Mouse (Mus musculus) midbrain, embryonic 13.5 days (tissue): ENCODE measurements around the gene Cobl. TPM values are rescaled to one million over a fixed set of nuclear protein-coding genes. Genes with fewer than 3 reads are reported as not detected.

Source experiments
- ATAC-seq: fragments of 200-750 bp; cut with Nextera tagmentation; 2 replicates; pipeline ENCODE4 v1.8.0; 2017; ENCODE audit warnings: mild to moderate bottlenecking, moderate TSS enrichment, moderate library complexity
- H3K27ac ChIP-seq: fragments of 300-500 bp; sonication (generic); 2 replicates; pipeline ENCODE4 v1.5.1; 2015; ENCODE audit warnings: inconsistent platforms, mild to moderate bottlenecking, moderate library complexity
- H3K27me3 ChIP-seq: fragments of 300-500 bp; sonication (generic); 2 replicates; pipeline ENCODE4 v1.6.1; 2015; ENCODE audit warnings: mild to moderate bottlenecking, inconsistent platforms
- H3K36me3 ChIP-seq: fragments of 300-500 bp; sonication (generic); 2 replicates; pipeline ENCODE4 v1.6.1; 2015; ENCODE audit warnings: mild to moderate bottlenecking, inconsistent platforms
- H3K4me1 ChIP-seq: fragments of 300-500 bp; sonication (generic); replicated peaks from 2 replicates; pipeline ENCODE4 v1.6.1; 2015; ENCODE audit warnings: inconsistent platforms
- H3K4me2 ChIP-seq: fragments of 300-500 bp; sonication (generic); replicated peaks from 2 replicates; pipeline ENCODE4 v1.6.1; 2015; ENCODE audit warnings: moderate library complexity, mild to moderate bottlenecking, inconsistent platforms
- H3K4me3 ChIP-seq: fragments of 300-500 bp; sonication (generic); replicated peaks from 2 replicates; pipeline ENCODE4 v1.5.1; 2015; ENCODE audit warnings: mild to moderate bottlenecking, inconsistent platforms
- H3K9ac ChIP-seq: fragments of 300-500 bp; sonication (generic); replicated peaks from 2 replicates; pipeline ENCODE4 v1.6.1; 2015; ENCODE audit warnings: mild to moderate bottlenecking, inconsistent platforms
- H3K9me3 ChIP-seq: fragments of 300-500 bp; sonication (generic); 2 replicates; pipeline ENCODE4 v1.6.1; 2016; ENCODE audit warnings: mild to moderate bottlenecking, inconsistent platforms
- WGBS: fragments of 180-500 bp; shearing (Covaris S2); methylation state at CpG from one replicate; pipeline ENCODE4 v1.1.7; 2015; 5-methylcytosine and 5-hydroxymethylcytosine counted together
- polyA plus RNA-seq: library from polyadenylated mRNA; unstranded; fragments of >200 nt; fragmentation: Nextera tagmentation; extraction: Ambion mirVana; gene quantifications from 2 replicates; pipeline ENCODE4 v1.2.1, GENCODE M21; 2015

Cobl gene
- polyA plus RNA-seq, 1 experiment from 2014 or later: 6.8 TPM

DNA sequence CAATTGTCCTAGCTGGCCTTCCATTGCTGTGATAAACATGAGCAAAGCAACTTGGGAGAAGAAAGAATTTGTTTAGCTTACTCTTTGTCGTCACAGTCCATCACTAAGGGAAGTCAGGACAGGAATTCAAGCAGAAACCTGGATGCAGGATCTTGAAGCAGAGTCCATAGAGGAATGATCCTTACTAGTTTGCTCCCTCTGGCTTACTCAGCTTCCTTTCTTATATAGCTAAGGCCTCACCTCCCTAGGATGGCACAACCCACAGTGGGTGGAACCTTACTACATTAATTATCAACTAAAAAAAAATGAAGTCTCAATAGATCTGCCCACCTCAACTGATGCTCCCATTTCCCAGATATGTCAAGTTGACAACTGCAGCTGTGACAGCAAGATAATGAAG is 52.8 kb downstream of the Cobl start:
- ATAC-seq: no peak
- Histone ChIP-seq H3K27ac (no peak overlapping the region), H3K4me1 (peaks cover 9% of the 10 kb centered on the region), H3K27me3 (no peaks in the 10 kb centered on the region), H3K4me2 (no peak overlapping the region), H3K9me3 (no peaks in the 10 kb centered on the region), H3K36me3 (no peaks in the 10 kb centered on the region), H3K9ac (no peak overlapping the region), H3K4me3 (no peak overlapping the region)
- WGBS: 77% methylated on average over 1 of the region's 1 CpGs

DNA sequence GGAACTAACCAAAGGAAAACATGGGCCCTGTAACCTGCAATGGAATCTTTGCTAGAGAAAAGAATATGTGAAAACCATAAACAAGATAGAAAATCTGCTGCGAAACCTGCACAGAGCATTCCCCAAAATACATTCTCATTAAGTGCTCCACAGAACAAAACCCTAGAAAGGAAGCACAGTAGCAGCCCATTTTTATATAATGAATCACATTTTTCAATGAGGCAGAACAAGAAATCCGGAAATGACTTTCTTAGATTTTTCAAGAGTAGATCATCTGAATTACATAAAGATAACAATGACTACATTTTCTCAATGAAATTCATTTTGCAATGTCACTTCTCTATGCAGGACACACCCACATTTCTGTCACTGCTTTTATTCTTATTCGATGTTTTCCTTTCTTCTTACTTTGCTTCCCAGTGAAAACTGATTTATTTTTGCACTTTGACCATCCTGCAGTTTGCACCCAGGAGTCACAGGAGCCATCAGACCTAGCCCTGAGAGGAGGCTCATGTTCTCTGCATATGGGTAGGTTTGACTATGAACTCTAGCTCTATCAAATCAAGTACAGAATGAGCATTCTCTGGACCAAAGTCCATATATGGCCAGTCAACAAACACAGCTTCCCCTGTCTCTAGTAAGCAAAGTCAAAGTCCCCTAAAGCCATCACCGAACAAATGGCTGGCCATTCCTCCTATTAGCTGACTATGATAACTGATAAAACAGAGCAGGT is 53.5 kb downstream of the Cobl start:
- Histone ChIP-seq H3K9ac (no peak overlapping the region), H3K27ac (no peak overlapping the region), H3K27me3 (no peaks in the 10 kb centered on the region), H3K4me3 (no peak overlapping the region), H3K36me3 (no peaks in the 10 kb centered on the region), H3K4me1 (peaks cover 6% of the 10 kb centered on the region), H3K4me2 (no peak overlapping the region), H3K9me3 (no peaks in the 10 kb centered on the region)
- ATAC-seq: no peak
- 95% methylated on average over 4 of the region's 4 CpGs for WGBS

DNA sequence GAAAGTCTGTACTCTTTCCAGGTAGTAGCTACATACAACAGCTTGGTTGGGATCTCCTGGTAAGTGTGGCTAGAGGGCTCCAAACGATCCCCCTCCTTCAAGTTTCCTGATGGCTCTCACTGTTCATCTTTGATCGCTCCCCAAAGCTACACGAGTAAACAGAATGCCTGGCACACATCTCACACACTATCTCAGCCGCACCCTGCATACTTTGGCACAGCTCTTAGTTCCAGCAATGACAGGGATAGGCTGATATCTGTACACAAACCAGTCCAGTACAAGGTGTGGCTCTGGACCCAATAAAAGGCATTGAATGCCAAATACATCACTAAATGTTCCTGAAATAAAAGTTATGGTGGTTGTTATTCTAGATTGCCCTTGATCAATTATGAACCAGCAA is 55.3 kb downstream of the Cobl start:
- no peaks in the 10 kb centered on the region for H3K9me3 ChIP-seq
- no peaks in the 10 kb centered on the region for H3K36me3 ChIP-seq
- H3K9ac ChIP-seq: no peak overlapping the region
- H3K27ac ChIP-seq: no peak overlapping the region
- no peak overlapping the region for H3K4me2 ChIP-seq
- H3K4me1 ChIP-seq: no peaks in the 10 kb centered on the region
- H3K27me3 ChIP-seq: no peaks in the 10 kb centered on the region
- no peak overlapping the region for H3K4me3 ChIP-seq
- WGBS: 88% methylated on average over 4 of the region's 4 CpGs
- no peak for ATAC-seq

DNA sequence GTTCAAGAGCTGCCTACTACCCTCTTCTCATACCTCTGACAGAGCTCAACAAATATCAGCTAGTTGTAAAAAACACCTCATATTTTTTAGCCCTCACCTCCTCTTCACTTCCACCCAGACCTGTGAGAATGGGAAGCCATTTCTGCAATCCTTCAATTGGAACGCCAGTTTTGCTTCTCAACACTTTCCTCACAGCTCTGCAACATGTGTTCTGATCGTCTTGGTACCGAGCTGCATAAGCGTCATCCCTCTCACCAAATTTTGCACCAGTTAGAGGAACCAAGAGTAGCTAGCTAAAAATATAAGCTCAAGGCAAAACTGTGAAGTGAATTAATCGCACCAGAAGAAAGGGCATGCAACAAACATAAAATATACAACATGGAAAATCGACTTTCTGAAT is 56.9 kb downstream of the Cobl start:
- no peaks in the 10 kb centered on the region for H3K4me1 ChIP-seq
- H3K36me3 ChIP-seq: no peaks in the 10 kb centered on the region
- H3K4me2 ChIP-seq: no peak overlapping the region
- no peaks in the 10 kb centered on the region for H3K27me3 ChIP-seq
- WGBS: 92% methylated on average over 6 of the region's 6 CpGs
- H3K9ac ChIP-seq: no peak overlapping the region
- H3K27ac ChIP-seq: no peak overlapping the region
- no peak for ATAC-seq
- H3K4me3 ChIP-seq: no peak overlapping the region
- no peaks in the 10 kb centered on the region for H3K9me3 ChIP-seq

DNA sequence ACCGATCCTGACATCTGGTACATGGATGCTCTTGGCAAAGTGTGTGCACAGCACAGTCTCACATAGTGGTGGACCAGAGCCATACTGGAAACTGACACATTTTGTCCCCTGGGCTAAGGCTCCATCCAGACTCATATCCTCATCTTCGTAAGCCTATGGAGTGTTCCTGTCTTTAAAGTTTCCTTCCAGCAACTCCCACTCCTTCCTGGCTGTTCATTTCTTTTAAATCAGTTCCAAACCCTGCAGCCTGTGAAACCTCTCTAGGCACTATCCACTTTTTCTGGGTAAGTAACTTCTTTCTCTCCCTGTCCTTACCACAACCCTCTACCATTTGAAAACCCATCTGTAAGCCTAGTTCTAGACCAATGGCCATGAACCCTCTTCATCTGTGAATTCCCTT is 64.9 kb downstream of the Cobl start:
- Histone ChIP-seq H3K4me1 (no peaks in the 10 kb centered on the region), H3K4me3 (no peak overlapping the region), H3K27ac (no peak overlapping the region), H3K36me3 (no peaks in the 10 kb centered on the region), H3K9ac (no peak overlapping the region), H3K9me3 (no peaks in the 10 kb centered on the region), H3K4me2 (no peak overlapping the region), H3K27me3 (no peaks in the 10 kb centered on the region)
- WGBS: 95% methylated on average over 2 of the region's 2 CpGs
- ATAC-seq: no peak

DNA sequence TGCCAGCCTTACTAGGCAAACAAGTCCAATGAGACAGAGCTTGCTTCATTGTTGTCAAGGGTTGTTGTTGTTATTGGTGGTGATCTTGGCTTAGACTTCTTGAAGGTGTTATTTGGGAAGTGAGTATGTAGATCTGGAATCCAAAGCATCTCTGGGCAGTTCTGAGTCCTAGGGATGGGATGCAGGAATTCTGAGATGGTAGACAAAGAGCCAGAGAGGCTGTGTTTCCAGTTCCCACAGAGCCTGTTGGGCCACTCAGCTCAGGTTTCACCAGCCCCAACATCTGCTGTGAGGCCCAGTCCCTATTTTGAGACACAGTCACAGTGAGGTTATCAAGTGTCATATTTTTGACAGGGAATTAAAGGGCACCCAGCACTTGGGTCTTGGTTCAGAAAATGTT is 68.6 kb downstream of the Cobl start:
- no peak overlapping the region for H3K9ac ChIP-seq
- no peaks in the 10 kb centered on the region for H3K9me3 ChIP-seq
- H3K36me3 ChIP-seq: no peaks in the 10 kb centered on the region
- H3K4me2 ChIP-seq: no peak overlapping the region
- no peak for ATAC-seq
- H3K27ac ChIP-seq: no peak overlapping the region
- no peaks in the 10 kb centered on the region for H3K27me3 ChIP-seq
- H3K4me3 ChIP-seq: no peak overlapping the region
- H3K4me1 ChIP-seq: no peaks in the 10 kb centered on the region

DNA sequence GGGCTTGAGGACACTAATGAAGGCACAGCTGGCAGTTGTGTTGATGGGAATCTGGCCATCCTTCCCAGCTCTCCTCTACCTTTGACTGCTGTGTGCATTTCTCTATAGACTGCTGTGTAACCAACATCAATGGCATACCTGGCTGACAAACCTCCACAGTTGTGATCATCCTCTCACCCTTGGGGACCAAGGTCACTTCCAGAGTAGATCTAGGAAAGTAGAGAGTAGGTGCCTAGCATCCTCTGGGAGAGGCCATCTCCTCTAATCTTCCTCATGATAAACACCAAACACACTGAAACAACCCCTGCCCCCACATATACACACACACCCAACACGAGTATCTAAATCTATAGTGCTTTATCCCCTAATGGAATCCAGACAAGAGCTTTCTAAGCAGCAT is 70.1 kb downstream of the Cobl start:
- 89% methylated on average over 1 of the region's 1 CpGs for WGBS
- Histone ChIP-seq H3K36me3 (no peaks in the 10 kb centered on the region), H3K4me2 (no peak overlapping the region), H3K4me1 (no peaks in the 10 kb centered on the region), H3K9ac (no peak overlapping the region), H3K4me3 (no peak overlapping the region), H3K27me3 (no peaks in the 10 kb centered on the region), H3K9me3 (no peaks in the 10 kb centered on the region), H3K27ac (no peak overlapping the region)
- ATAC-seq: no peak

DNA sequence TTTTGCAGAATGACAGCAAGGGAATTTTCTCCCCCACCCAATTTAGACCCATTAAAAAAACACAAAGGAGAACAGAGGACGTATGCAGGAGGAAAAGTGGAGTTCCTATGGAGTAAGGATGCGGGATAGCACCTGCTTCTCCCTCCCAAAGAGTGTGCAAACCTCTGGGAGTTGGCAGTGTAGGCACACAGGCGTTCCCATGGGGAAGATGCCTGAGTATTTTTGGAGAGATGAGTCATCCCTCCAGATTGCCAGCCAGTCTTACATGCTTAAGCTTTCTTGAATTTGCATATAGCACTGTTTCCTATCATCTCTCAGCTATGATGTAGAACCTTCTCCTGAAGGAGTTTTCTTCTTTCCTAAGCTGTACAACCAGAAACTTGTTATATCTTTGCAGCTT is 70.6 kb downstream of the Cobl start:
- H3K4me2 ChIP-seq: no peak overlapping the region
- H3K4me1 ChIP-seq: no peaks in the 10 kb centered on the region
- H3K9me3 ChIP-seq: no peaks in the 10 kb centered on the region
- no peaks in the 10 kb centered on the region for H3K27me3 ChIP-seq
- no peak overlapping the region for H3K9ac ChIP-seq
- H3K27ac ChIP-seq: no peak overlapping the region
- H3K4me3 ChIP-seq: no peak overlapping the region
- WGBS: 80% methylated on average over 3 of the region's 3 CpGs
- no peak for ATAC-seq
- H3K36me3 ChIP-seq: no peaks in the 10 kb centered on the region

DNA sequence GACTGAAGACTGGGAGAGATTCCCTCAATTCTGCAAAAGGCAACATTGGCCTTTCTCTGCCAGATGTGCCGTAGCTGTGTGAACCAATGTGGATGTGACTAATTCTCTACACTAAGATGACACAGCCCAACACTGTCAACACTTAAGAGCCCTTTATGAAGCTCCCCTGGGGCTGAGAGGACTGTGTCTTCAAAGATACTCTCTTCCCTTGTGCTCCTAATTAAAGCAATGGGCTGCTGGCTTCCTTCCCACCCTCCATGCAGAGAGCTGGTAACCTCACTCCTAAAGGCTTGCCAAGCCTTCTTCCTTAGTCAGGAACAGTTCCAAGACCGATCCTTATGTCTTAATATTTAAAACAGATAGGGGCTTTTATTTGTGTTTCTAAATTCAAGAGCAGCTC is 79.9 kb downstream of the Cobl start:
- Histone ChIP-seq H3K4me3 (no peak overlapping the region), H3K4me1 (peaks cover 5% of the 10 kb centered on the region; the same call in 1 of the 2 replicates), H3K27me3 (no peaks in the 10 kb centered on the region), H3K27ac (no peak overlapping the region), H3K9me3 (no peaks in the 10 kb centered on the region), H3K4me2 (no peak overlapping the region), H3K9ac (no peak overlapping the region), H3K36me3 (no peaks in the 10 kb centered on the region)
- 63% methylated on average over 2 of the region's 2 CpGs for WGBS
- 0 out of 2 replicates have a peak, but pooled peaks have one; percentile 20 for ATAC-seq

DNA sequence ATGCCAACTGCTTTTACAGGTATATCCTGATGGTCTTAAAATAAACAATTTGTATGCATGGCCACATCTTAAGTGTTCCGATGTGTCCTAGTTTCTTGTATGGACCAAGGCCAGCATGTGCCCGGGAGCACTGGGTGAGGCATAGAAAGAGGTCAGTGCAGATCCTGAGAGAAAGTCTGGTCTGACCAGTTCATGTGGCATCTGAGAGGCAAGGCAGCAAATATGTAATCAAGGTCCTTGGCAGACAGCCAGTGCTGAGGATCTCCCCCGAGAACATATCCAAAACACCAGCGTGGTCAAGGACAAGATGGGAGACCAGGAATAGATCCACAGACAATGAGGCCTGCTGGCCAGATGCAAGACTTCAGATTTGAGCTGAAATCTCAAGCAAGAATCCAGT is 81.8 kb downstream of the Cobl start:
- 93% methylated on average over 4 of the region's 4 CpGs for WGBS
- Histone ChIP-seq H3K27ac (no peak overlapping the region), H3K27me3 (no peaks in the 10 kb centered on the region), H3K4me1 (peaks cover 5% of the 10 kb centered on the region; the same call in 1 of the 2 replicates), H3K4me3 (no peak overlapping the region), H3K9me3 (no peaks in the 10 kb centered on the region), H3K4me2 (no peak overlapping the region), H3K9ac (no peak overlapping the region), H3K36me3 (no peaks in the 10 kb centered on the region)
- ATAC-seq: no peak

DNA sequence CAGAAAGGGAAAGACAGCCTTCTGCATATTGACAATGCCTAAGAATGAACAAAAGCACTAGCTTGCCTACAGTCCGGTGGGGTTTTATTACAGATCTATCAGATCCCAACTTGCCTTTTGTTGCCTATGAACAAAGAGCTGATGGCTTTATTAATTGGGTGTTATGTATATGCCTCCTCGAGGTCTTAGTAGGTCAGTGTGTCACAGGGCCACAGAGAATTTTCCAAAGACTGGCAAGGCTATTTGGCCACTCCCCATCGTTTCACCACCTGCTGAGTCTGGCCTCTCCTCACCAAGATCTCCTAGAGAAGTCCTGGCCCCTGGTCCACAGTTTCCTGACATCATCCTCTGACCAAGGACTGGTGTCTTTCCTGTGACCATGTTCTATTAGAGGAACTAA is 83.7 kb downstream of the Cobl start:
- ATAC-seq: no peak
- Histone ChIP-seq H3K4me2 (no peak overlapping the region), H3K27me3 (no peaks in the 10 kb centered on the region), H3K4me1 (peaks cover 10% of the 10 kb centered on the region), H3K27ac (no peak overlapping the region), H3K9ac (no peak overlapping the region), H3K4me3 (no peak overlapping the region), H3K9me3 (no peaks in the 10 kb centered on the region), H3K36me3 (no peaks in the 10 kb centered on the region)
- 21% methylated on average over 3 of the region's 3 CpGs for WGBS

DNA sequence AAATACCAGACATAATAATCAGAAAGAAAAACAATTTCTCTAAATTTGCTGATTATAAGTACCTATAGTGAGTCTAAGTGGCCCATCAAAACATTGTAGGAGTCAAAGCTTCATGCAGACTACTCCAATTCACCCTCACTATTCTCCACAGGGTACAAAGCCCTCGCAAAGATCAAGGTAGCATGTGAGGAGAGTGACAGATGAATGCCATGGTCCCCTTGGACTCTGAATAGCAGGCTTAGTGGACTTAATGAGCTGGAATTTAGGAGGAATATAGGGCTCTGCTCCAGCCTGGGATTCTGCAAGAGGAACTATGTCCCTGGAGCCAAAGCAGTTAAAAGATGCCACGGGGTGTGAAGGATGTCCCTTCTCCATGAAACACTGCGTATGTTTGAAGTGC is 88.1 kb downstream of the Cobl start:
- no peaks in the 10 kb centered on the region for H3K9me3 ChIP-seq
- H3K27me3 ChIP-seq: peaks cover 12% of the 10 kb centered on the region
- H3K27ac ChIP-seq: no peak overlapping the region
- WGBS: 20% methylated on average over 3 of the region's 3 CpGs
- no peak overlapping the region for H3K4me3 ChIP-seq
- H3K4me2 ChIP-seq: no peak overlapping the region
- H3K36me3 ChIP-seq: no peaks in the 10 kb centered on the region
- ATAC-seq: peak; percentile 83
- no peak overlapping the region for H3K9ac ChIP-seq
- peaks cover 15% of the 10 kb centered on the region for H3K4me1 ChIP-seq
